Mouse (Mus musculus) CD8-positive naive resting alpha-beta T cell, adult 2 months (primary cell): ENCODE results near the gene Nckap5l.

Experiments
- DNase-seq, 2 experiments: peaks; one replicate each; pipeline ENCODE4 v3.0.0; 2022; ENCODE audit warnings: low read depth in 2 of 2, low spot score in 2 of 2

Nckap5l gene

GRCm38 (mm10) chr15:99431504-99431903, 26.0 kb downstream of the Nckap5l start:
- DNase-seq: no peak

- DNase-seq: no peak
Observed at GRCm38 (mm10) chr15:99431063-99431462, 26.5 kb downstream of the Nckap5l start.

DNA sequence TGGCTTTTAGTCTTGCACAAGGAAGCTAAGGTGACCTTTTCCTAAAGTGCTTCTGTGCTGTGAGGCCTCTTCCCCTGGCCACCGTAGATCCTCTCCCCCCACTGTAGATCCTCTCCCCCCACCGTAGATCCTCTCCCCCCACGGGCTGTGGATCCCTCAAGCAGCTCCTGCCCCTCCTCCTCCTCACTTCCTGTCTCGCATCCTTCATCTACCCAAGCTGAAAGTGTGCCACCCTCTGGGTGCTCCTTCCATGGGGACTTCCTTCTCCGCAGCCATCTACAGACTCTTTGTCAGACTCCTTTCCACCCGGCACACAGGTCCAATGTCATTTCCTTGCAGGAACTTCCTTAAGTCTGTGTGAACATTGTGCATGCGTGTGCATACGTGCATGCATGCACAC, 27.2 kb downstream of the Nckap5l start:
- DNase-seq: no peak

DNA sequence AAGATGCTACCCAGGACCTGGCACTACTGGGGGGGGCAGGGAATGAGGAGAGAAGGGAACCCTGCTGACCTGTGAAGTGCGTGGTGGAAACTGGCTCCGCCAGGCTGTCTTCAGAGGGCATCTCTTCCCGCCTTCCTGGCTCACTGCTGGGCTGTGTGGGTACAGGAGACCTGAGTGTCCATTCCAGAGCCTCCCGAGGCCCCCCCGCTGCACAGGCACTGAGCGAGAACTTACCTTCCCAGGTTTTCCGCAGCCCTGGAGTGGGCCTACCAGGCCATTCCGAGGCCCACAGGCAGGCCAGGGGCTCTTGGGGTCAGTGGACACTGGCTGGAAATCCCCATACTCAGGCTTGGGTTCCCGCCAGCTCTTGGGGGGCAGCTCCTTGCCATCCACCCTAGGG, 33.7 kb downstream of the Nckap5l start:
- DNase-seq: no peak

- DNase-seq: no peak
Observed at GRCm38 (mm10) chr15:99423131-99423530, 34.4 kb downstream of the Nckap5l start.

GRCm38 (mm10) chr15:99422551-99422950, 35.0 kb downstream of the Nckap5l start:
- no peak for DNase-seq

DNA sequence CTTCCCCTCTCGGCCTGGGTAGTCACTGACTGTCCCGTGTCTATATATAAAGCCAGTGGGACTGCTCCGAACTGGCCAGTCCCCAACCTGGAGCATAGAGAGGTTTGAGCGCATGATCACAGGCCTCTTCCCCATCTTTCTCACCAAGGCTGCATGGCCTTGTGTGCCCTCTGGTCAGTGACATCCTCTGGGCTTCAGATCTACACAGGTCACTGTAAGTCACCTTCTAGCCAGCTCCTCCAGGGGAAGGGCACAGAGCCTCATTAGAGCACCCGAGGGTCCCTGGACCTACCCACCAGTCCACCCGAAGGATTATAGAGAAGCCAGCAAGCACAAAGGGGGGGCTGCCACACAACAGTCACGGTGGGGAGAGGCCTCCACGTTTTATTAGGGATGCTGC, 35.9 kb downstream of the Nckap5l start:
- no peak for DNase-seq

GRCm38 (mm10) chr15:99421152-99421551, 36.4 kb downstream of the Nckap5l start:
- no peak for DNase-seq

GRCm38 (mm10) chr15:99420521-99421014, 37.0 kb downstream of the Nckap5l start:
- no peak for DNase-seq

- DNase-seq: no peak
Observed at GRCm38 (mm10) chr15:99420101-99420500, 37.4 kb downstream of the Nckap5l start.

DNA sequence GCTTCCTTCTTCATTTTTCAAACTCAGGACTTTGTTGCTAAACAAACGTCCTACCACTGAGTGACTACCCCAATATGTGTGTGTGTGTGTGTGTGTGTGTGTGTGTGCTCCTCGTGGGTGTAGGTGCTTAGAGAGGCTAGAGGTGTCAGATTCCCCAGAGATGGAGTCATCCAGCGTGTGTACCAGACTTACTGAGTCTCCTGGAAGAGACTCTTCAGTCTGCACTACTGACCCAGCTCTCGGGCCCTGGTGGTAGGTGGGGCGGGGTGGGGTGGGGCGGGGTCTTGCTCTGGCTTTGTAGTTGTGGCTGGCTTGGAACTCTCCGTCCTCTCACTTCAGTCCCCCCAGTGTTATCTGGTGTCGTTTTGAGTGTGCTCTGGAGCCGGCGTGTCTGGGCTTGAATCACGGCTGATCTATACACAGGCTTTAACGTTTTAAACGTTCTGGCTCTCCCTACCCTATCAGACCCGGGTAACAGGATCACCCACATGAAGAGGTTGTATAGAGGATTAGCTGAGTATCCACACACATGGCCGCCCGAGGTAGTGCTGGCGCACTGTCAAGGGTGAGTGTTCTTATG, 39.8 kb downstream of the Nckap5l start:
- no peak for DNase-seq

GRCm38 (mm10) chr15:99416957-99417356, 40.6 kb downstream of the Nckap5l start:
- DNase-seq: no peak

DNA sequence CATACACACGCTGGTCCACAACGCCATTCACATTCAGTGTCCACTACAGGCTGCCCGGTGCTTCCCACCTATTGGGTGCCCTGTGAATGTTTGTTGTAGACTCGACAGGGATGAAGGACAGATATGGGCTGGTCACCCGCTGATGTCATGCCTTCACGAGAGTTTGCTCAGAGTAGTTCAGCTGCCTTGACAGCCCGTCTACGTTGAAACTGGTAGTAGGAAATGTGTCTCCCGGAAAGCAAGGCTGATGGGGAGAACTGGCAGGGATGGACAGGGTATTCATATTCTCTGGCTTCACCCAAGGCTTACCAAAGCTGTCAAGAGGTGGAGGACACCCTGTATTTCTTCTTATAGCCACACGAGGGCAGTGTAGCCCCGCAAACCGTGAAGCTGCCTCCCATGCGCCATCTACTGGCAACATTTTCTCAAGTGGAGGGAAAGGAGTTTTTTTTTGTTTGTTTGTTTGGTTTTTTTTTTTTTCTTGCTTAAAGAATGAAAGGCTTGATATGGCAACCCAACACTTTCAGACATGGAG, 41.1 kb downstream of the Nckap5l start:
- peak; percentile 82 to 88 for DNase-seq

GRCm38 (mm10) chr15:99415793-99416192, 41.8 kb downstream of the Nckap5l start:
- DNase-seq: peak; percentile 52 to 66

GRCm38 (mm10) chr15:99411747-99412146, 45.8 kb downstream of the Nckap5l start:
- no peak for DNase-seq

DNA sequence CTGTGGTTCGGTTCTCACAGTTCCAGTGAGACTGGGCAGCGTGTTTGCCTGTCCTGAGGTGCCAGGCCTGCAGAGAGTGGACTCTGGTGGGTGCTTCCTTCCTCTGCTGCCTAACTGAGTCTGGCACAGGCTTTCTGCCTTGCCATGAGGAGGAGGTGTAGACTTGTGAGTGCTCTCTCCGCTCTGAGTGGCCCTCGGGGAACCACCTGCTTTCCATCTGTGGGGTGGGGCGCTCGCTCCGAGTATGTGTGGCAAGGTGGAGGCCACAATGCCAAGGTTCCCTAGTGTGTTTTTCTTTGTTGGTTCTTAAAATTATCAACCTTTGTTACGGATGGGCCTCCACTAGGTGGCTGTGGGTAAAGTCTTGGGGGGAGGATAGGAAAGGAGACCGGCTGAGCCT, 48.7 kb downstream of the Nckap5l start:
- DNase-seq: no peak

GRCm38 (mm10) chr15:99406986-99407570, 50.5 kb downstream of the Nckap5l start:
- DNase-seq: no peak

DNA sequence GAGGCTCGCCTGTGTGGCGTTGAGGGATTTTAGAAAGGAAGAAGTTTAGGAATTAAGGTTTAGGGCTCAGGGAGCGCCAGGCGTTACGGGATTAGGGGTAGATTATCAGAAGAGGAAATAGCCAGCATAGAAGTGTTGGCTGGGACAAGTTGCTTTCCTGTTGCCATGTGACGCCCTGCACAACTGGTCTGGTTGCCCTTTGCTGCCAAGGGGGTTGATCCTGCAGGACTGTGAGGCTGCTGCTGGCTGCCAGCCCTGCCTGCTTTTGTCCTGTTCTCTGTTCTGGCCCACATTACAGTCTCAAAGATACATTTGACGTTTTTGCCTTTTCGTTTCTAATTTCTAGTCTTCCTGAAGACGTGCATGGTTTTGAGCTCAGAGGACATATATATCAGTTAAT, 52.4 kb downstream of the Nckap5l start:
- DNase-seq: no peak

- DNase-seq: no peak
Observed at GRCm38 (mm10) chr15:99403159-99403889, 54.2 kb downstream of the Nckap5l start.

GRCm38 (mm10) chr15:99400602-99401001, 56.9 kb downstream of the Nckap5l start:
- DNase-seq: no peak

DNA sequence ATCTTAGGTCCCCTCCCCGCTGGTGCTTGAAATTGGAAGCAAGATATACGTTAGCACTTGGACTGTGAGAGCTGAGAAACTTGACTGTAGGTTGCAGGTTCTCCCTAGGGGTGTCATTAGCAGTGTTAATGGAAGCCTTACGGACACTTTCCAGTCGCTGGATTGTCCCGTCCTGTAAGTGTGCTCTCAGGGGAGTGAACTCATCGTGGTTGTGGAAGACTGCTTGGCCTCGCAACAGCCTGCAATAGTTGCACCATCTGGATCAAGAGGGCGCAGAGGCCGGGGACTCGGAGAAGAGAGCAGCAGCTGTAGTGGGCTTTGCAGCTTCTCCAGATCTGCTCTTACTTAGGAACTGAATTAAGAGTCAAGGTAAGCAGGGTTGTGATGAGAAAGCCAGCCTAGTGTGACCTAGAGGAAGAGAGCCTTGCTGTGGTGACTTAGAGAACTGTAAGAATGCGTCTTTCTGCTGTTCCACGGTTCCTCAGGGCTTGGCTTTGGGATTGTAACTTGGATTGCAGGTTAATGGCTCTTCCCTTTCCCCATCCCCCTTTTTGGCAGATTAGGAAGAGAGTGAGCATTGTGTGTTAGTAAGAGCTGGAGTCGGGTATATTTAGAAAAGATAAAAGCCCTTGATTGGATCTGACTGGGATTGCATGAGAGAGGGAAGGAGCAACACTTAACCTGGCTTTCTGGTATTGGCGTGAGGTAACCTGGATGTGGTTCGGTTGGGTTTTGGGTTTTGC, 57.9 kb downstream of the Nckap5l start:
- DNase-seq: no peak
